Mouse (Mus musculus) activated CD4-positive, CD25-positive, alpha-beta regulatory T cell (primary cell): ENCODE results near the gene Gm44503. TPM values are rescaled to one million over a fixed set of nuclear protein-coding genes. Genes with fewer than 3 reads are reported as not detected.

Experiments
- polyA plus RNA-seq, 2 experiments: library from polyadenylated mRNA; unstranded; fragments of 100-300 nt; shearing (Covaris generic); gene quantifications; one replicate each; pipeline ENCODE4 v1.2.1; 2017

Gm44503 gene
- not detected for polyA plus RNA-seq

DNA sequence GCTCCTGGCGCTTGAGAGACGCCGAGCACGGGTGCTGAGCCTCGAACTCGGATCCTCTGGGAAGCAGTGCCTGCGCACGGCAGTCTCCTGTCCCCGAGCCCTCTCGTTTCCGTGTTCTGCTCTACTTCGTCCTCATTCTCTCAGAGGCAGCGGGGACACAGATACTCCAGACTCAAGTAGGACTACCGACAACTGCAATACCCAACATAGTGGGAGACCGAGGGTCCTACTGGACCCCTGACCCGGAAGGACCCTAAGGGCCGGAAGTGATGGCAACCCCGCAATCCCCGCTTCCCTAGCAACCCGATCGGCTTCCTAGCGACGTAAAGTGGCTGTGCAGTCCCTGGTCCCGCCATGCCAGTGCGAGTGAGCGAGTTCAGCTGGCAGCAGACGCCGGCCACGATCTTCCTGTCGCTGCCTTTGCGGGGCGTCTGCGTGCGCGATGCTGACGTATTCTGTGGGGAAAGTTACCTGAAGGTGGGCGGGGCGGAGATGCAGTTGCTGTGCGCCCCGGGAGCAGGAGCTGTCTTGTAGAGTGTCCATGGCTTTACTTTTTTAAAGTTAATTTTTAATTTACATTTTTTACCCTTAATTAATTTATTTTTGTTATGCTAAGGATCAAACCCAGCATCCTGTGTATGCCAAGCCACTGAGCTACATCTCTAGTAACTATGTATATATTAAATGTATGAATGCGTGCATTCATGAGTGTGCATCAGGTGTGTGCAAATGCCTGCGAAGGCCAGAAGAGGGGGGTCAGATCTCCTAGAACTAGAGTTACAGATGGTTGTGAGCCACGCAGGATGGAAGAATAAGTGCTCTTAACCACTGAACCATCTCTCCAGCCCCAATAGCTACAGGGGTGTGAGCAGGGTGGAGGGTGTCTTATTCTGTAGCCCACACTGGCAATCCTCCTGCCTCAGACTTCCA, at the start of gene Gm44503, which contains the start of gene Dyx1c1:
Gene Gm44503 (plus strand): TSS at position 332 of the 930 bp plus-strand sequence.
Gene Dyx1c1 (plus strand): TSS at position 265 of the 930 bp plus-strand sequence.

GRCm38 (mm10) chr9:72925021-72925934, 33.4 kb upstream of the Gm44503 start, which contains the start of gene Pygo1:
Gene Pygo1, plus strand, starts transcription at chr9:72925645.

DNA sequence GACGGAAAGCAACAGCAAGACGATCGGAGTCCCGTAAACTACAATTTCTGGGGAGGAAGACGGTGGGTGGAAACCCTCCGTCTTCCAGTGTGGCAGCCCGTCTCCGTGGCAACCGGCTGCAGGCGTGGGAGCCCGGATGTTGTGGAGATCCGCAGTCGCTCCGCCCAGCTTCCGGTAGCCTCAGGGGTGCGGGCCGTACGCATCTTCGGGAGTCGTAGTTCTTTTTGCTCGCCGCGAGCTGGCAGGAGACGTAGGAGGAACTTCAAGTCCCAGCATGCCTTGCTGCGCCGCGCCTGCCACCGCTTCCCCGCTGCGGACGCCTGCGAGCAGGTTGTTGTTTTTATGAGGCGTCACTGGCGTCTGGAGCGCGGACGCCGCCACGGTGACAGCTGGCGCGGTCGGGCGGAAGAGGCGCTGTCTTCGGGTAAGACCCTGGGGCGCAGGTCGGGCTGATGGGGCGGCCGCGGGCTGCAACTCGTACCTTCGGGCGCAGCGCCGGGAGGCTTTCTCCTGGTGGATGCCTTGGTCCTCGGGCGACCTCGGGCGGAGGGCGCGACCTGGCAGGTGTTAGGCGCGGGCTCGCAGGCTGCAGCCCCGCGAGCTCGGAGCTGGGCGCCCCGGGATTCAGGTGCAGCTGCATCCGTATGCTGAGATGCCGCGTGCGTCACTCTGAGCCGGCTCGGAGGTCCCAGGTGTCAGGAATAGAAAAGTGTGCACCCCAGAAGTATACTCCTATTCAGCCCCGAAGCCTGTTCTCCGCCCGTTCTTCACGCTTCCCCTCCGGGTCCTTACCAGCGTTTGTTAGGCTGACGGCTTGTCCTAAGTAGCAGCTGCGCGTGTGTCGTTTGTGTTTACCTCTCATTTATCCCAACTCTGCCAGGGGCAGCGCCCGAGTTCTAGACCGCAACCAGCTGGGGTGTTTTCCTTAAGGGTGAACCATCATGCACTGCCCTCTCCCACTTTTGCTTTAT, 26.9 kb downstream of the Gm44503 start, which contains the start of the genes Ccpg1os and Ccpg1:
Gene Ccpg1os (minus strand): TSS at position 133 of the 971 bp plus-strand sequence.
Gene Ccpg1 (plus strand): TSS at position 180 of the 971 bp plus-strand sequence.

GRCm38 (mm10) chr9:73040080-73040479, 81.4 kb downstream of the Gm44503 start, which contains the start of gene Pigb:
Gene Pigb, minus strand, starts transcription at chr9:73040378.

DNA sequence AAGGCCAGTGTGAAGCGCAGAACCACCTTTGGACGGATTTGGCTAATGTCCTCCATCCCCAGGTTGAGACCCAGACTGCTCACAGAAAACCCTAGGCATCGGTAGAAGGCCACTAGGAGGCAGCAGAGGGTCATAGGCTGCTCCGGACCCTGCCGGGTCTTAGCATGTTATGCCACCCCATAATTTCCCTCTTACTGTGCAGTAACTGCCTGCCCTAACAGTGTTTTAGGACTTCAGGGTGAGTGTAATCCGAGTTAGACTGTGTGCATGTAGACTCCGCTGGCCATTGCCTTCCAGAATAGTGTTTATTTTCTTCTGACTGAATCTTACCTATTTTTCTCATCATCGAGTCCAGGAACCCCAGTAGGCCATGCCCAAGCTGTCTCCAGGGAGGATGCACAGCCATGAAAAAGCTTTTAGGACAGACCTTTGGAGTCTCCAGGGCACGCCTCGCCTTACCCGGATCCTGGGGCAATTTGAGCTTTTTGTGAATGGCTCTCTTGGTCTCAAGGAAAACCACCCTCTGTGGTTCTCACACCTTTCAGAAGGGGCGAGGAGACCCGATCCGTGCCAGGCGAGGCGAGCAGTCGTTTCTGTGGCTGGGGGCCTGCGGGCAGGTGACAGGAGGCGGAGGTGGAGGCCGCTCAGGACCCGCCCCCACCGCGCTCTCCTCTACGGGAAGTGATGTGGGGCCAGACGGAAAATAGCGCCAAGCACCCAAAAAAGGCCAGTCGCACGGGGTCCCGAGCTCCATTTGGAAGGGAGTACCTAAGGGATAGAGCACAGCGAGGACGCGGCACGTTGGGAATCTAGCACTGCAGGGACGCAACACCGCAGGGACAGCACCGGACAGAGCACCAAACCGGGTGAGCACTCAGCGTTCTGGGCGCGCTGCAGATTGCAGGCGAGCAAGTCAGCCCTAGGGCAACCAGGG, 85.8 kb downstream of the Gm44503 start, which contains the start of gene Rab27a:
Gene Rab27a (plus strand): TSS at position 709 of the 934 bp plus-strand sequence.

Other genes starting within 250 kb of the Gm44503 start
- under 1 TPM in 1 of 2 experiments, not detected in 1; 0.33 TPM for gene Prtg, start 152.0 kb upstream of the Gm44503 start, polyA plus RNA-seq
- gene Pygo1, start 33.2 kb upstream of the Gm44503 start, polyA plus RNA-seq, result under 1 TPM in 1 of 2 experiments, not detected in 1; 0.04 TPM
- gene Dyx1c1, start 67 bp upstream of the Gm44503 start, polyA plus RNA-seq, result 1 to 10 TPM; 3.0 to 4.4 TPM
- 1 to 10 TPM; 4.3 to 5.7 TPM for gene Ccpg1os, start 26.5 kb downstream of the Gm44503 start, polyA plus RNA-seq
- 10 to 100 TPM; 61.3 to 96.4 TPM for gene Ccpg1, start 26.6 kb downstream of the Gm44503 start, polyA plus RNA-seq
- 10 to 100 TPM; 21.3 to 23.2 TPM for gene Pigb, start 81.5 kb downstream of the Gm44503 start, polyA plus RNA-seq
- 10 to 100 TPM; 53.4 to 64.9 TPM for gene Rab27a, start 86.0 kb downstream of the Gm44503 start, polyA plus RNA-seq
- gene Khdc3, start 143.0 kb downstream of the Gm44503 start, polyA plus RNA-seq, result 1 to 10 TPM in 1 of 2 experiments, under 1 TPM in 1; 0.95 to 1.4 TPM
- not detected for gene Gm20509, start 143.6 kb downstream of the Gm44503 start, polyA plus RNA-seq
- 10 to 100 TPM; 75.9 to 85.6 TPM for gene Rsl24d1, start 154.6 kb downstream of the Gm44503 start, polyA plus RNA-seq